Mouse (Mus musculus): ENCODE results near the gene Kif1a.

DNA sequence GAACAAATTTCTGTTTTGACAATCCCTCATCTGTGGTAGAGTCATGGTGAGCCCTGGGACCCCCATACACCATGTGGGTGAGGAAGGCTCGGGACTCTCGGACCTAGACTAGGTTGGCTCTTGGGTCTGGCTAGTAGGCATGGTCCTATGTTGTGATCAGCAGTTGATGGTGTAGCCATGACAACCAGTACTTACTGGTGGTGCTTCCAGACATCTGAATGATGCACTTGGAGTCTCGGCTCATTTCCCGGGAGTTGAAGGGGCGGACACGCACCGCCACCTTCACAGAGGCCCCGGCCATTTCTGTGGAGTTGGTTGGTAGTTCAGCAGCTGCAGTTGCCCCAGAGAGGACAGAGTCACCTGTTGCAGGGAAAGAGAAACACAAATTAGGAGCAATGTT, 19.6 kb downstream of the Kif1a start:
- TF ChIP-seq CTCF (IDR thresholded peaks at IDR 0.05; ENCODE audit: borderline replicate concordance, insufficient read depth, low read depth, low read length) (no peak), POLR2A (IDR thresholded peaks at IDR 0.05; ENCODE audit: borderline replicate concordance, insufficient read depth, low read length) (no peak)

Data from cerebellum, adult 2 months (tissue).